Mouse (Mus musculus): ENCODE results near the gene Nrm. TPM values are rescaled to one million over a fixed set of nuclear protein-coding genes. Genes with fewer than 3 reads are reported as not detected.

The Nrm gene
- 22.1 and 22.6 TPM in 2 replicates for polyA plus RNA-seq (2015; fragmentation: Nextera tagmentation; extraction: Ambion mirVana)

DNA sequence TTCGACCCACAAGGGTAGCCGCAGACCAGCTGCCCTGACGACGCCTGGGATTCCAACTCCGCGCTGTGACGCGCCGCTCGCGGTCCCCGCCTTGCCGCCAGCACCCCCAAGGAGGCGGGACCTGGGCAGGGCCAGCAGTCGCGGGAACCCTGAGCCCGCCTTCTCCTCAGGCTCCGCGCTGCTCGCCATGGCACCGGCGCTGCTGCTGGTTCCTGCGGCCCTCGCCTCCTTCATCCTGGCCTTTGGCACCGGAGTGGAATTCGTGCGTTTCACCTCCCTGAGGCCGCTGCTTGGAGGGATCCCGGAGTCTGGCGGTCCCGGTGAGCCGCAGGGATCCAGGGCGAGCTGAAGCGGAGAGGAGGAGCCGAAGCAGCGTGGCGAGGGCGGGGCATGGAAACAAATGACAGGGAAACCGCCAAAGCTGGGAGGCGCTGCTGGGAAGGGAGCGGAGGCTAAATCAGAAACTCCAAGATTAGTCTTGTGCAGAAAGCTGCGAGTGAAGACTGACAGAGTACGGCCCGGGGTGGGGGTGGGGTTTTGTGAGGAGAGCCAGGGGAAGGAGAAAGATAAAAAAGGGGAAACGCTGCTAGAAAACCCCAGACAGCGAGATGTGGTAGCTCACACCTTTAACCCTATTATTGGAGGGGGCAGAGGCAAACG lies at the start of gene Nrm:
Gene Nrm, plus strand, starts transcription at position 121 of the 660 bp plus-strand sequence.
- WGBS, result 0% methylated on average over 47 of the region's 47 CpGs
- peaks cover 20% of the 10 kb centered on the region for H3K4me1 ChIP-seq (replicated peaks)
- H3K4me3 ChIP-seq, result peak within 1 kb of the TSS; percentile 85

GRCm38 (mm10) chr17:35812307-35812706 lies 48.8 kb upstream of the Nrm start:
- no peaks in the 10 kb centered on the region for H3K9me3 ChIP-seq
- H3K27ac ChIP-seq (replicated peaks), result no peak overlapping the region
- ATAC-seq (ENCODE audit: low FRiP score, low read depth), result no peak
- WGBS, result 74% methylated on average over 5 of the region's 5 CpGs
- H3K36me3 ChIP-seq, result no peaks in the 10 kb centered on the region
- H3K4me2 ChIP-seq, result no peak overlapping the region
- no peaks in the 10 kb centered on the region for H3K27me3 ChIP-seq
- peaks cover 6% of the 10 kb centered on the region; the same call in 1 of the 2 replicates for H3K4me1 ChIP-seq (replicated peaks)
- no peak overlapping the region for H3K4me3 ChIP-seq
- no peak overlapping the region for H3K9ac ChIP-seq

More for the DNA sequence above, at the start of gene Nrm:
- Histone ChIP-seq H3K27ac (replicated peaks) (peak within 1 kb of the TSS; percentile 97), H3K36me3 (peaks cover 18% of the 10 kb centered on the region), H3K4me2 (peak within 1 kb of the TSS; percentile 62), H3K9ac (peak within 1 kb of the TSS; percentile 78), H3K27me3 (no peaks in the 10 kb centered on the region), H3K9me3 (no peaks in the 10 kb centered on the region)
- ATAC-seq (ENCODE audit: low FRiP score, low read depth), result peak; percentile 93

DNA sequence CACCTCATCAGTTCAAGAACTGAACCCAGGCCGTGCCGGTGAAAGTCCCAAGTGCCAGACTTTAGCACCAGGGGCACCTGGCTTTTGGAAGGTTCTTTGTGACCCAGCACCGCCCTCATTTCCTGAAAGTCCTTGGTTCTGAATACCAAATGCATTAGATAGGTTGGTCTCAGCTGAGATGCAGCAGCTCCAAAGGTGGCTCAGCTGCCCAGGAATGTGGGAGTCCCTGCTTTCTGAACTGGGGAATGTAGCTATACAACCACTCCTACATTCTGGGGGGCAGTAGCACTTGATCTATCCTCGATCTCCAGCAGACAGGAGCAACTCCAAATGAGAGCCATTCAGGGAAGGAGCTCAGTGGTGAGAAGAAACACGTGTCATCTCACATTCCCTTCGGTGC lies 48.4 kb upstream of the Nrm start:
- H3K27ac ChIP-seq (replicated peaks), result peak overlapping the region; percentile 51
- no peak overlapping the region for H3K4me2 ChIP-seq
- no peak overlapping the region for H3K4me3 ChIP-seq
- WGBS, result 67% methylated on average over 6 of the region's 6 CpGs
- H3K4me1 ChIP-seq (replicated peaks), result peaks cover 6% of the 10 kb centered on the region; the same call in 1 of the 2 replicates
- no peak for ATAC-seq (ENCODE audit: low FRiP score, low read depth)
- H3K27me3 ChIP-seq, result no peaks in the 10 kb centered on the region
- H3K9ac ChIP-seq, result no peak overlapping the region
- H3K9me3 ChIP-seq, result no peaks in the 10 kb centered on the region
- no peaks in the 10 kb centered on the region for H3K36me3 ChIP-seq

DNA sequence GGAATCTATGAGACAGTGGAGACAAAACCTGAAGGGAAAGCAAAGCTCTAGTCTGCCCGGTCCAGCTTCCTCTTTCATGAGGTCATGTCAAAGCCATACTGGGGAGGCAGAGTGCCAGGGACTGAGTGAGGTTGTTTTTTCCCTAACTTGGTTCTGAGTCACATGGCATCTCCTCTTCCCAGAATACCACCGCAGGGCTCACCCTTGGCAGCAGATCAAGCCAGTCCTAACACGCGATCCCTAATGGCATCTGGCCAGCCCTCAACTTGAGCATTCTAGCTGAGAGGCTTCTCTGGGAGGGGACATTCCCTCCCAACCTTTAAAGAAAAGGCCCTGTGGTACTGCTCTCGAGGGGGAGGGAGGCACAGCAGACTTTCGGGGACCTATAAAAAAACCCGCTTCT lies 47.9 kb upstream of the Nrm start:
- Histone ChIP-seq H3K27me3 (no peaks in the 10 kb centered on the region), H3K4me3 (no peak overlapping the region), H3K4me2 (no peak overlapping the region), H3K36me3 (no peaks in the 10 kb centered on the region), H3K27ac (replicated peaks) (peak overlapping the region; percentile 51; the same call in 1 of the 2 replicates), H3K9ac (no peak overlapping the region), H3K4me1 (replicated peaks) (peaks cover 6% of the 10 kb centered on the region; the same call in 1 of the 2 replicates), H3K9me3 (no peaks in the 10 kb centered on the region)
- ATAC-seq (ENCODE audit: low FRiP score, low read depth), result peak; percentile 68
- 53% methylated on average over 7 of the region's 7 CpGs for WGBS

- no peak; the same call in 1 of the 2 replicates for ATAC-seq (ENCODE audit: low FRiP score, low read depth)
- Histone ChIP-seq H3K36me3 (no peaks in the 10 kb centered on the region), H3K4me3 (no peak overlapping the region), H3K27ac (replicated peaks) (0 out of 2 replicates have a peak overlapping the region, but pooled peaks have one; percentile 42), H3K4me1 (replicated peaks) (peaks cover 6% of the 10 kb centered on the region; the same call in 1 of the 2 replicates), H3K27me3 (no peaks in the 10 kb centered on the region), H3K9me3 (no peaks in the 10 kb centered on the region), H3K4me2 (no peak overlapping the region), H3K9ac (no peak overlapping the region)
- 85% methylated on average over 7 of the region's 7 CpGs for WGBS
Measured at GRCm38 (mm10) chr17:35813653-35814052, 47.5 kb upstream of the Nrm start.

DNA sequence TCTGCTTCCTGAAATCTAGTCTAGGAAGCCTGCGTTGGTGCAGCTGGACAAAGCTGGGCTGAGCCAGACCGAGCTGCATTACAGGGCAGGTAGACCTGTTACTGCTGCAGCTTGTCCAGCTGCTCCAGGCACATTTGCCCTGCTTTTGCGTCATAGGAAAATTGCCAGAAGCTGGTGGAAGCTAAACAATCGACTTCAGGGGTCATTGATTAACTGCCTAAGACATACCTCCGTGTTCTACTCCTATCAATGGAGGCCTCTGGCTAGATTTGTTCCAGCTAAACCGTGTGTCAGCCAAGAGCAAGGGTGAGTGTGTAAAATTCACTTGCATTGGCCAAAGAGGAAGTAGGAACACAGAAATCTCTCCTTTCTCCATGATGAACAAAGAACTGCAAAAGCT lies 46.4 kb upstream of the Nrm start:
- Histone ChIP-seq H3K4me1 (replicated peaks) (peaks cover 6% of the 10 kb centered on the region; the same call in 1 of the 2 replicates), H3K9me3 (no peaks in the 10 kb centered on the region), H3K36me3 (no peaks in the 10 kb centered on the region), H3K9ac (no peak overlapping the region), H3K27me3 (peaks cover 5% of the 10 kb centered on the region), H3K4me3 (no peak overlapping the region), H3K4me2 (no peak overlapping the region), H3K27ac (replicated peaks) (no peak overlapping the region)
- WGBS, result 59% methylated on average over 6 of the region's 6 CpGs
- no peak for ATAC-seq (ENCODE audit: low FRiP score, low read depth)

GRCm38 (mm10) chr17:35815836-35816235 lies 45.3 kb upstream of the Nrm start:
- 59% methylated on average over 7 of the region's 7 CpGs for WGBS
- Histone ChIP-seq H3K4me3 (no peak overlapping the region), H3K27ac (replicated peaks) (no peak overlapping the region), H3K4me2 (no peak overlapping the region), H3K9ac (no peak overlapping the region), H3K36me3 (no peaks in the 10 kb centered on the region), H3K4me1 (replicated peaks) (peaks cover 6% of the 10 kb centered on the region; the same call in 1 of the 2 replicates), H3K9me3 (no peaks in the 10 kb centered on the region), H3K27me3 (peaks cover 13% of the 10 kb centered on the region)
- no peak for ATAC-seq (ENCODE audit: low FRiP score, low read depth)

- peaks cover 13% of the 10 kb centered on the region for H3K27me3 ChIP-seq
- ATAC-seq (ENCODE audit: low FRiP score, low read depth), result no peak
- H3K27ac ChIP-seq (replicated peaks), result no peak overlapping the region
- no peak overlapping the region for H3K4me2 ChIP-seq
- no peaks in the 10 kb centered on the region for H3K36me3 ChIP-seq
- peaks cover 15% of the 10 kb centered on the region for H3K4me1 ChIP-seq (replicated peaks)
- no peaks in the 10 kb centered on the region for H3K9me3 ChIP-seq
- no peak overlapping the region for H3K4me3 ChIP-seq
- 42% methylated on average over 12 of the region's 14 CpGs for WGBS
- H3K9ac ChIP-seq, result no peak overlapping the region
Measured at GRCm38 (mm10) chr17:35816686-35817085, 44.4 kb upstream of the Nrm start.

DNA sequence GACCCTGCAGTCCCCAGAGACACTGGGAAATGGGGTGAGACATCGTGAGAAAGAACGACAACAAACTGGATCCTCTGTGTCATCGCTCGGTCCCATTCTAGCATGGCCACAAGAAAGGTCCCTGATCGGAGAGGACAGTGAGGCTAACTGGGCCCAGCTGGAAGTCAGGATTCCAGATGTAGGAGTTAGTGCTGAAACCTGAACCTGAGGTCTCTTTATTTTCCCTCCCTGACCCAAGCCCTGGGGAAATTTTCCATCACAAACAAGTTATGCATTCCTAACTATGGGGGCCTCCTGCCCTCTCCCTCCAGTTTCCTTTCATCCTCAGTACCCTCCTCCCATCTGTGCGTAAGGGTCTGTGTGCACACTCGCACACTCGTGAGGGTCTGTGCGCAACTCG lies 43.9 kb upstream of the Nrm start:
- Histone ChIP-seq H3K36me3 (no peaks in the 10 kb centered on the region), H3K4me1 (replicated peaks) (peaks cover 20% of the 10 kb centered on the region), H3K27ac (replicated peaks) (no peak overlapping the region), H3K4me3 (no peak overlapping the region), H3K27me3 (peaks cover 13% of the 10 kb centered on the region), H3K4me2 (no peak overlapping the region), H3K9me3 (no peaks in the 10 kb centered on the region), H3K9ac (no peak overlapping the region)
- no peak for ATAC-seq (ENCODE audit: low FRiP score, low read depth)
- WGBS, result 58% methylated on average over 10 of the region's 10 CpGs

- Histone ChIP-seq H3K9me3 (no peaks in the 10 kb centered on the region), H3K4me1 (replicated peaks) (peaks cover 33% of the 10 kb centered on the region), H3K4me3 (no peak overlapping the region), H3K9ac (no peak overlapping the region), H3K4me2 (no peak overlapping the region), H3K27me3 (peaks cover 13% of the 10 kb centered on the region), H3K36me3 (0 out of 2 replicates have a peak, but pooled peaks cover 1% of the 10 kb centered on the region), H3K27ac (replicated peaks) (no peak overlapping the region)
- ATAC-seq (ENCODE audit: low FRiP score, low read depth), result no peak
- whole genome bisulfite sequencing, result 85% methylated on average over 5 of the region's 5 CpGs
Measured at GRCm38 (mm10) chr17:35820111-35820510, 41.0 kb upstream of the Nrm start.

DNA sequence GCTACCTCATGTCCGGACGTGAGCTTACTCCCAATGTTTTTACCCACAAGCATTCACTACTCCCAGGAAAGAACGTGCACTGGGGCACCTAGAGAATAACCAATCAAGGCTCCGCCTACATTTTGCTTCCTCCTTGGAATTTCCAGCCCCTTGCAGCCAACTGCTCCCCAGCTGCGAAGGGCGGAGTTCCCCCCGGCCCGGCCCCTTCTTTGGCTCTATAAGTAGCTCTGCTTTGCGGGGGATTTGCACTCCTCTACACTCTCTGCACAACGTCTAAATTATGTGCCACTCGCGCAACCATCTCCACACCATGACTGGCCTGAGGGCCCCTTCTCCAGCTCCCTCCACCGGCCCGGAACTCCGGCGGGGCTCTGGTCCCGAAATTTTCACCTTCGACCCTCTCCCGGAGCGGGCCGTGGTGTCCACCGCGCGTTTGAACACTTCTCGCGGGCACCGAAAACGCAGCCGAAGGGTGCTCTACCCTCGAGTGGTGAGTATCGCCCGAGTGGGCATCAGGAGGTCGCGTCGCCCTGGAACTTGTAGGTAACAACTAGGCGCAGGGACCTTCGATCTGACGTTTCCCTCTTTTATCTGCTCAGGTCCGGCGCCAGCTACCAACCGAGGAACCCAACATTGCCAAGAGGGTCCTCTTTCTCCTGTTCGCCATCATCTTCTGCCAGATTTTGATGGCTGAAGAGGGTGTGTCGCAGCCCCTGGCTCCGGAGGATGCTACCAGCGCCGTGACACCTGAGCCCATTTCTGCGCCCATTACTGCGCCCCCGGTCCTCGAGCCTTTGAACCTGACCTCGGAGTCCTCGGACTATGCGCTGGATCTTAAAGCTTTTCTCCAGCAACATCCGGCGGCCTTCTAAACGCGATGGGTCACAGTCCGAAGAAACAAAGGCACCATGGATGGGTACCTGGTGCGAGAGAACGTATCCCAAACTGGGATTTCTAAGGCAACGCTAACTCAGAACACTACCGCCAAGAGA lies 39.4 kb upstream of the Nrm start, which contains the start of gene Ier3:
Gene Ier3, plus strand, starts transcription at position 246 of the 992 bp plus-strand sequence.
- peak within 1 kb of the TSS; percentile 81 for H3K4me3 ChIP-seq
- no peaks in the 10 kb centered on the region for H3K9me3 ChIP-seq
- peaks cover 13% of the 10 kb centered on the region for H3K27me3 ChIP-seq
- peaks cover 33% of the 10 kb centered on the region for H3K4me1 ChIP-seq (replicated peaks)
- WGBS, result under 1% methylated on average over 62 of the region's 62 CpGs
- ATAC-seq (ENCODE audit: low FRiP score, low read depth), result peak; percentile 35; the same call in 1 of the 2 replicates
- peak within 1 kb of the TSS; percentile 95 for H3K4me2 ChIP-seq
- peaks cover 15% of the 10 kb centered on the region; the same call in 1 of the 2 replicates for H3K36me3 ChIP-seq
- H3K27ac ChIP-seq (replicated peaks), result peak within 1 kb of the TSS; percentile 88
- H3K9ac ChIP-seq, result peak within 1 kb of the TSS; percentile 67

Measured in hindbrain, embryonic 15.5 days (tissue).